Mouse (Mus musculus): Measurements from ENCODE around the gene Ptpn3.

- TF ChIP-seq CTCF (IDR thresholded peaks at IDR 0.05; ENCODE audit: low read depth) (no peak), EP300 (IDR thresholded peaks at IDR 0.05; ENCODE audit: low read depth) (no peak)
Measured at GRCm38 (mm10) chr4:57343996-57344395, 42.4 kb upstream of the Ptpn3 start.
